Mouse (Mus musculus): ENCODE results near the gene Slc2a1.

- TF ChIP-seq POLR2A (IDR thresholded peaks at IDR 0.05; ENCODE audit: borderline replicate concordance, insufficient read depth, low read length) (no peak), CTCF (IDR thresholded peaks at IDR 0.05; ENCODE audit: borderline replicate concordance, insufficient read depth, low read depth, low read length) (no peak)
Measured at GRCm38 (mm10) chr4:119183525-119183924, 75.0 kb downstream of the Slc2a1 start.
